Mouse (Mus musculus) frontal cortex, adult 2 months (tissue): ENCODE measurements at regions not wholly inside any gene's neighbourhood (a gene's known extent, or its start where the extent isn't known, plus 50 kb on each side); places are given as distances from the start of the nearest gene placed in this dataset.

Experiments used
- DNase-seq, 2 experiments: peaks; one replicate each; pipeline ENCODE4 v3.0.0; 2022; ENCODE audit warnings: low spot score in 1 of 2; ENCODE audit errors: extremely low spot score in 1 of 2

DNA sequence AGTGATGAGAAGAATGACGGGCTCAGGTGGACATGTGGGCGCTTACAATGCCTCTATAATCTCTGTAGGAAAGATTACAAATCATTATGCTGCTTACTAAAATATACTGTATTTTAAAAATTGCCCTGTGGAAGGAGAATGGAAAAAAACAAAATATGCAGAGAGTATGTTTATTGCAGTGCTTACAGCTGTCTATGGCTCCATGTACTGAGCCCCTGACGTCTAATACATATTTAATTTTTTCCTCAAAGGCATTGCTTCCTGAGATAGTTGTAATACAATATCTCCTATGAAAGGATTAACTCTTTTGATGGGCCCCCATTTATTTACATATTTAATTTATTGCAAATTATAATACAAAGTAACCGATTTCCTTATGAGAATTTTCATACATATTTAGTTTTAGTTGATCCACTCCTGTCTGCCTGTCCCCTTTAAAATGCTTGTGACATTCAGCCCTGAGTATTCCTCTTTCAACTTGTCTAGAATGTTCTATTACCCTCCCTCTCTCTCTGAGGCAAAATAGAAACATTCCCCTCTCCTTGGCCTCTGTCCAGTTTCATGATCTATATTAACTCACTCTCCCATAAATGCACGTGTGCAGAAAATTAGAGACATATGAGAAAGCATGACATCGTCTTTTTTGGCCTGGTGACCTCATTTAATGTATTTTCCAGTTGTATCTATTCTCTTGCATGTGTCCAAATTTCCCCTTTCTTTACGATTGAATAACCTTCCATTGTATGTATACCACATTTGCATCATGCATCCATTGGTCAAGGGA lies 273.1 kb upstream of the Mmadhc start:
- DNase-seq = no peak

DNA sequence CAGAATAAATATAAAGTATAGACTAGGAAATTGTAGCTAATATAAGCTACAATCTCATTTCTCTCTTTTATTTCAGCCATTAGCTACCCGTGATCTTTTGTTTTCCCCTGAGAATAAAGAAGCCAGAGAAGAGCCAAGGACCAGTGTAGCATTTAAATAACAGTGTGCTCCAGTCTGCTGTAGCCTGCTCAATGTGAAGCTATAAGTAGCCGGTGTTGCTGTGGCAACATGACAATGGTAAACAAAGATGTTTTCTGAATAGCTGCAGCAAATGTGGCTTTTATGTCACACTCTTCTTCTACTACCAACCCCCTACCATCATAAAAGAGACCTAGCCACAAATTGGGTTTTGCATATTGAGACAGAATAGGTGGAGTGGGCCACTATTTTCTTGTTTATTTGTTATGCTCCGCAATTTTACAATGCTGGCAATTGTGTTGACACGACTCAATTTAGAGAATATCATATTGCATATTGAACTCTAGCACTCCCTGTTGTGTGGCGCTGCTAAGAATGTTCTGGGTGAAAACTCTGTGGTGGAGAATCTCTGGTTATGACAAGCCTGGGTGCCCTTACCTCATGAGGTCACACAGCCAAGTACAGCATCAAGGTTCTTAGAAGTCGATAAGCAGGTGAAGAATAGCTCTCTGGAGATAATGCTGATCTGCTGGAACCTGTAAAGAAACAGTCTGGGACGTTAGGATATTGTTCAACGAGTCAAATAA lies 272.3 kb upstream of the Mmadhc start:
- no peak for DNase-seq

DNA sequence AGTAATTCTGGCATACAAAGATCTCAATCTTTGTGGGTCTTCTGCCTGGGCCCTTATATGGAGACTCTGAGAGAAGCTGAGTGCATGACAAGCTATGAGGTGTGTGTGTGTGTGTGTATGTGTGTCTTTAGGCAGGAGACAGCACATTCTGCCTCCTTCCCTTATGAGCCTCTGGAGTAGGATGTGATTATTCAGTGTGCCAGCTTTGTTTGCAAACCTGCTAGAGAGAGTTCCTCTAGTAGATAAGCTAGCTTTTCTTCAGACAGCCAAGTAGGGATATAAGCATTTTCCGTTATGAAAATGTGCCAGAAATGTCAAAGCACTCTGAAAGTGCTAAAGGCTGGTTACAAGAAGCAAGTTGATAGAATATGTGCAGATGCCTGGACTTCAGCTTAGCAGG lies 270.9 kb upstream of the Mmadhc start:
- DNase-seq = peak in 1 of 2 experiments; percentile 17

DNA sequence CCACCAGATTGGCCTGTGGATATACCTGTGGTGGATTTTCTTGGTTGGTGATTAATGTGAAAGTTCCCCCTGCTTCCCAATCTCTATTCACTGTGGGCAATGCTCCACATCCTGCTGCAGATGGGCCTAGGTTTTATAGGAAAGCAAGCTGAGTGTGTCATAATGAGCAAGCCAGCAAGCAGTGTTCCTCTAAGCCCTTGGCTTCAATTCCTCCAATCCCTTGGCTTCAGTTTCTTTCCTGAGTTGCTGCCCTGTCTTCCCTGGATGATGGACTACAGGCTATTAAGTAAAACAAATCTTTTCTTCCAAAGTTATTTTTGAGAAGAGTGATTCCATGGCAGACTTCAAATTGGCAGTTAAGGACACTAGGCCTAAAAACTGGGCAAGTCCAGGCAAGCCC lies 257.4 kb upstream of the Mmadhc start:
- DNase-seq = no peak

DNA sequence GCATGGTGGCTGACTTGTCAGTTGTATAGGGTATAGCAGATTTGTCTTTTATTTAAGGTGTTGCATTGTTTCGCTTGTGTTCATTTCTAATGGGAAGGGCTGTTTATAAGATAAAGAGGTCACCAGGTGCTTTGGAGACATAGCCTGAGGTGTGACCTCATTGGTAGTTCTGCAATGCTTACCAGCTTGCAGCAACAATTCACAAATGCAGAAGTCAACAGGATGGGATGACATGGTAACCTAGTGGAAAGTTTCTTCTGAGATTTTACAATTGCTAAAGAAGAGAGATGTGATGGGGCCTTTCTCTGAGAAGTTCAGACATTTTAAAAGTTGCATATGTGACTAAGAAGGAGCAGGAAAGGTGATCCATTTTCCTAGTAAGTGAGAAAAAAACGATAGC lies 255.8 kb upstream of the Mmadhc start:
- DNase-seq = no peak

DNA sequence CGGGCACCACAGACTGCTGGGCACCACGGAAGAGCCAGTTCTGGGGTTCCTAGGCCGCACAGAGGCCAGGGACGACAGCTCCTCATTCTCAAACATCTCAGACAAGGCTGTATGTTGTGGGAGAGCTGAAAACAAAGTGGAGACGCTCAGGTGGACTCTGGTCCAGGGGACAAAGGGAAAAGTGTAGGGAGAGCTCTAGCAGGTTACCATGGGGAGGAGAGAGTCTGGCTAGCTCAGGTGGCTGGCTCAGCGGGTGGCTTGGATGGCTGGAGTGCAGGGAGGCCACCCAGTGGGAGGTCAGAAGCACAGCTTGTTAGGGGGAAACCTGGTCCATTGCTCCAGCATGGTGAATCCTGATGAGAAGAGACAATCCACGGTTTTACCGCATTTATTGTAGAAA lies 253.3 kb upstream of the Mmadhc start:
- no peak for DNase-seq

DNA sequence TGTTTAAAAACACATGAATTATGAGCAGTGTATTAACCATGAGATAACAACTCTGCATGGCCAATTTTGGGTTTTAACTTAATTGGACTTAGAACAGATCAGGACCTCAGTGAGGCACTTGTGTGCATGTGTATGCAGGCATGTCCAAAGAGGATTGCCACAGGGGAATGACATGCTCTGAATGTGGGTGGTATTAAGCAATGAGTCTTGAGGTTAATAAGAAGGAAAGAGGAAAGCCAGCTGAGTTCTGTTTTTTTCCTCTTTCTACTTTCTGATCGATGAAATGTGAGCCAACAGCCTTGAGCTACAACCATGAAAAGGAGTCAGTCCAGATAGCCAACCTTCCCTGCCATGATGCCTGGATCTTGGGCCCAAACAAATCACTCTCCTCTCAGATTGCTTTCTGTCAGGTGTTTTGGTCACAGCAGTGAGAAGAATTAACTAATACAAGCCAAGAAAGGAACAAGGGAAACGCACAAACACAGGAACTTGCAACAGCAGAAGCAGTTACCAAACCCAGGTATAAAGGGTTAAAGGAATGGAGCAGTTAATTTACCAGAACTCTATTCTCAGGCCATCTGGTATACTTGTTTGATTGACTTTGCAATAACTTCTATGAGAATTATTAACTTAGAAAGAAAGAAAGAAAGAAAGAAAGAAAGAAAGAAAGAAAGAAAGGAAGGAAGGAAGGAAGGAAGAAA lies 243.3 kb upstream of the Mmadhc start:
- DNase-seq = no peak

DNA sequence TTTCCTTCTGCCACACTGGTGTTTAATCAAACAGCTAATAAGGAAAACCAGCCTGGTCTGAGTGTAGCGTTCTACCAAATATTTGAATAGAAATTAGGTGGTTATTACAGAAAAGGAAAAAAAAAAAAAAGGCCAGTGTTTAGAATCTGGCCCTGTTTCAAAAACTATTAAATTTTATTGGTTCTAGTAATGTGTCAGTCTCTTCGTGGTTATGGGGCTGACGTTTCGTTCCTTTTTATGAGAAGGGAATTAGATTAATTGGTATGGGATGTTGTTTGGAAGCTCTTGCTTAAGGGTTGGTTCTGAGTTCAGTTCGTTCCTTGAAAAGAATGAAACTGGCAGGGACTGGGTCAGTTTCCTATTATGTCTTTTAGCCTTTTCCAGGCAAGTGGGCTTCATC lies 241.5 kb upstream of the Mmadhc start:
- no peak for DNase-seq

DNA sequence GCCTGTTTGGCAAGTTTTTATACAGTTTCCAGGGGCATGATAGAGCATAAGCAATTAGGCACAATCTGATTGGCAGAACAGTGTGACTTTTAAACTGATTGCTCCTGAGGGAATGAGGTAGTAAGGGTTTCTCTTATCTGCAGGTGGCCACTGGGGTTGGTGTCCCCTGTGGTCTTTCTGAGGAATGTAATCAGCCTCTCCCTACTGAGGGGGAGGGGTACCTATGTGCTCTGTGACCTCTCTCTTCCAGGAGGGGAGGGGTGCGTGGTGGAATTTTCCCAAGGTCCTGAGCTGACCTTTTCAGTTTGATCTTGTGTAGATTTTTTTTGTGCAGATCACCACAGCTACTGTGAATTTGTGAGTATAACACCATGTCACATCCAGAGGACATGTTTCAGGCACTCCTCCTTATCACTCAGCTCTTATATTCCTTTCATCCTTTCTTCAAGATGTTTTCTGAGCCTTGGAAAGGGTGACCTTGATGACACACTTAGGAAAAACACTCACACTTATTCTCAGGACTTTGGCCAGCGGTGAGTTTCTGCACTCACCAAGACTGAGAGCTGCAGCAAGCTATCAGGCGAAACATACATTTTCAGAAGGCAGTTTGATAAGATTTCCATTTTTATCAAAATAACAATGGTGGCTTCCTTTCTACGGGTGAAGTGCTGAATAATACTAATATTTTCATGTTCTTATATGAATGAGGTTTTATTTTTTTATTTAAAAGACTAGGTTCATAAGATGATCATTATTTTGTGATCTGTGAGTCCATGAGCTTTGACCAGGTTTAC lies 238.7 kb upstream of the Mmadhc start:
- DNase-seq = no peak

DNA sequence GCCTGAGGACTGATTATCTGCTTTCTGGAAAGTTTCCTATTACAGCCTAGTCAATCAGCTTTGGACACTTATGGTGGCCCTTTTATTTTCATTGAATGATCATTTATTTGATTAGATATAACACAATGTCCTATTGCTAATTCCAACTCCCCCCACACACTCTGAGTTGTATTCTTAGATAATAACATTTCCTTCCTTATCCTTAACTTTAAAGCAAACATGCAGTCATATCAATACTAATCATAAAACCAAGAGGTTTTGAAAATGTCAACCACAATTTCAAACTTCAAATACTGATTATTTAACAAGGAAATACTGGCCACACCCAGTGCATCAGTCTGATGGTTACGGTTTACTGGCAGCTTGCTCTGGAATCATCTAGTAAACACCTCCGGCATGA lies 237.1 kb upstream of the Mmadhc start:
- no peak for DNase-seq

DNA sequence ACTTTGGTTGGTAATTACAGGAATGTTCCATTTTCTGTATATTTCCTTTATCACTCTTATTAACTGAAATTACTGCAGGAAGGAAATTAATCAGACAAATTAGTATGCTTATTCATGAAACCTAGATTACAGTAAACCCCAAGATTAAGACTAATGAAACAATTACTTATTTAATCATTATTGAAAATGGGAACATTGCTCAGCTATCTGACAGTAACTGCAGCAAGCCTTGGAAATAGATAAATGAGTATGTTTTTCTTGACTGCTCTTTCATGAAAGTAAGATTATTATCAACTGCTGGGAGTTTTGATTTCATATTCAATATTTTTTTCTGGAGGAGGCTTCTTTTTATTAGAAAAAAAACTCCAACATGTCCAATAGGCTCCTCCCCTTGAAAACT lies 230.8 kb upstream of the Mmadhc start:
- no peak for DNase-seq

DNA sequence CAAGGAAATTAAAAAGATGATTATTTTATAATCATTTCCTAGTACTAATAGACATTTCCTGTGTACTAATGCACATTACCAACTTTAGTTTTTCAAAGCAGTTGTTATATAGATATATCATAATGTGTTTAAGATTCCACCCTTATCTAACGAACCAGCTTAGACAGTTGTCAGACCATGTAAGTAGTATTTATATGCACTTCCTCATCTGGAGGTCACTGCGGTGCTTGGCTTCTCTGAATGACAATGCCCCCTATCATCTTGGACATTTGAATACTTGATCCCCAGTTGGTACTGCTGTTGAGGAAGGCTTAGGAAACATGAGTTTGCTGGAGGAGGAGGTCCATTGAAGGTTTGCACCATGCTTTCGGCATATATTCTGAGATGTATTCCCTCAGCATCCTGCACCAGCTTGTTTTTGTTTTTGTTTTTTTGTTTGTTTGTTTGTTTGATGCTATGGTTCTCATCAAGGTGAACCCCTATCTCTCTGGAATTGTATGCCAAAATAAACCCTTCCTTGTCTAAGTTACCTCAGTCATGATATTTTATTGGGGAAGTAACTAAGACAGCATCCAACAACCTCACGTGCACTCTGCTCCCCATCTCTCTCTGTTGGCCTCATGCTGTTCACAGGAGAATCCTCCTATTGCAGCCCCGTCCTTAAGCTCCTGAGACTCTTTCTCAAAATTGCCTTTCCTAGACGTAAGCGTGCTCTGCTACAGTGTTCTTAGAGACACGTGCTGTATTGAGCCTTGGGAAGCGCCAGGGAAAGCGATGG lies 228.4 kb upstream of the Mmadhc start:
- DNase-seq = no peak

DNA sequence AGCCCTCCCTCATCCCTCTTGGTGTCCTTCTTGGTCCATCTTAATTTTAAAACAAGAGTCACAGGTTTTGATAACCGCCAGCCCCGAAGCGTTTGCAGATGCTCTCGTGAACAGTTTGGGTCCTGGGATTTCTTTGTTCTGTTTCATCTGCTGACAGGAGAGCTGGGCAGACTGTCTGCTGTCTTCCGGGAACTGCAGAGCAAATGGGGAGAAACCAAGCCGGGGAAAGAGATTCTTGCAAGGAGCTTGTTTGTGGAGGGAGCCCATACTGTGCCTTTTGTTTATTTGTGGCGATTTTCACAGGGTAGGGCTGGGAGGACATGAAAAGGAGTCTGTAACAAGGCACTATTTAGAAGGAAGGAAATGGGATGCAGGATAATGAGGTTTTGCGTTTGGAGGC lies 223.6 kb upstream of the Mmadhc start:
- no peak for DNase-seq

DNA sequence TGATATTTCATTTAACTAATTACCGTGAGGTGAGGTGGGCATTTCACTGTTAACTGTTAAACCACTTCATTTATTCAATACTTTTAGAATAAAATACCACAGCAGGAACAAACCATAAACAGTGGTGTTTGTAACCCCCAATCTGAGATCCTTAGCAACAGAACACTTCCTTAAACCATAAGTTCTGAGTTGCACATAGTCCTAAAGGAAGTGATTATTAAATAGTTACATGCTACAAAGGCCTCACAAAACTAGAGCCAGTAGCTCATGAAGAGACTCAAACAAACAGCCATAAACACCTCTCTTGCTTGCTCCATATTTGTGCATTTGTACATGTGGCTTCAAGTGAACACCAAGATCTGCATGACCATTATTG lies 222.5 kb upstream of the Mmadhc start:
- no peak for DNase-seq

DNA sequence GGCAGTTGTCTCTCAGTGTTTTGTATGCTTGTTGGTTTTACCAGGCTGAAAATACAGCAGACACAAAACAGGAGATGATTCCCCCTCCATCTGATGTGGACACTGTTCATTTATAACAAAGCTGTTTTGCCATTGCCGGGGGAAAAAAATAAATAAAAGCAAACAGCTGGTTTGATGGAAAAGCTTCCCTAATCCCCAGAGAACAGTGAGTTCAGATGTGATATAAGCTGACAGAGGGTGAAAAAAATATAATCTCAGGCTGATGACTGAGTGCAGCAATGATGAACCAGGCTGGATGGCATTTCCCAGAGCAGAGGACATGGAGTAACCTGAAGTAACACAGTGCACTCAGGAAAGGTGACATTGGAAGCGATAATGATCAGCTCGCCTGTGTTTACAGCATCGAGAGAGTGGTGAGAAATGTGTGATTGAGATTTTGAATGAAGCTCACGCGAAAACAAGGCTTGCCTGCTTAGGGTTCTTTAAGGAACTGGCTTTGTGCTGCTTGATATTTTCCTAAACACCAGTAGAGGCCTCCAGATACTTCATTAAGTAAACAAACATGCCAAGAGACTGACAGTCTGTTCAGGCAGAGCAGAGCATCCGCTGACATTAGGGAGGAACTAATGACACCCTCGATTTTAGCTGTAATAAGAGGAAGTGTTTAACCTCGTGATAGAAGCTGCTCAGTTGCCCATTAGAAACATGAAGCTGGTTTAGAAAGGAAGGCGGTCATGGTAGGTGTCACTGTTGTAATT lies 221.9 kb upstream of the Mmadhc start:
- DNase-seq = peak in 1 of 2 experiments; percentile 2

DNA sequence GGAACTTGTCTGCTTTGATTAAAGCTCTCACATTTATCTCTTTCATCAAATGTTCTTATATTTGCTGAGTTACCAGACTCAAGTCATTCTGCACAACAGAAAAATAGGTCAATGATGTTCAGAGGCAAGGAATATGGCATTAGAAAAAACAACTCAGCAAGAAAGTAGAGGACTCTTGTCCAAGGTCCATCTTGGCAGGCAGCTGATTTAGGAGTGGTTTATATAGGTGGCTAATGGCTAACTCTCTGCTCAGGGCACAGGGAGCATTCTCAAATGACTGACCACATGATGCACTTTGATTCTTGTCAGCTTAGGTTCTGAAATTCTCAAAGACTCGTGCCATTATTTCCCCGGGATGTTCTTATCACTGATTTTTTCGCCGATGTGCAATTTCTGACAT lies 216.7 kb upstream of the Mmadhc start:
- DNase-seq = no peak

DNA sequence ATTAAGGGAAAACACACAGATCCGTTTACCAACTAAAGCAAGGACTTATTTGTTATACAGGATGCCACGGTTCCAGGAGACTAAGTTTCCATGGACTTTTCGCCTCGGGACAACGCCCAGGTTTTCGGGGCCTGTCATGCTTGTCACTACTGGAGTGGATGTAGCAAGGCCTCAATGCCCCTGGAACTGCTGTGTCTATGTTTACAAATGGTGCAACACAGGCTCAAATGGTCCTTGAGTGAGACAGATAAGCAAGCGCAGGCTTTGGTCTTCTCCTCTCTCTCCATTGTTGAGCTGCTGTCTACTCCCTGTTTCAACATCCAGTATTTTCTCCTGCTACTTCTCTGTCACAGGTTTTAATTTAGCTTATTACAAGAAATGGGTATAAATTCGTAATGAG lies 202.1 kb upstream of the Mmadhc start:
- DNase-seq = no peak

DNA sequence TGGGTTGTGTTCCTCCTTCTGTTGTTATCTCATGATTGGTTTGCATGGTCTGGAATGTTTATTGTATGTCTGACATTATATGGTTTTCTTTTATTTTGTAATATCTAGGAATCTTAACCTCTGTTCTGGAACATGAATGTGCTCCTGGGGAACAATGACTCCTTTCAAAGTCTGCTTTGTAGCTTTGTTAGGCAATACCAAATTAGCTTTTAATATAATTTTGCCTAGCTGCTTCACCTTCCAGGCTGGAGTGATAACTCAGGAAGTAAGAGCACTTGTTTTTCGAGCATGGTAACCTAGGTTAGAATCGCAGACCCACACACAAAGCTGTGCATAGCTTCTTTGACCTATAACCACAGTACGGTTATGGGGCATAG lies 199.4 kb upstream of the Mmadhc start:
- no peak for DNase-seq
